Mouse (Mus musculus): ENCODE measurements around the gene Ch25h.

Gene Ch25h

DNA sequence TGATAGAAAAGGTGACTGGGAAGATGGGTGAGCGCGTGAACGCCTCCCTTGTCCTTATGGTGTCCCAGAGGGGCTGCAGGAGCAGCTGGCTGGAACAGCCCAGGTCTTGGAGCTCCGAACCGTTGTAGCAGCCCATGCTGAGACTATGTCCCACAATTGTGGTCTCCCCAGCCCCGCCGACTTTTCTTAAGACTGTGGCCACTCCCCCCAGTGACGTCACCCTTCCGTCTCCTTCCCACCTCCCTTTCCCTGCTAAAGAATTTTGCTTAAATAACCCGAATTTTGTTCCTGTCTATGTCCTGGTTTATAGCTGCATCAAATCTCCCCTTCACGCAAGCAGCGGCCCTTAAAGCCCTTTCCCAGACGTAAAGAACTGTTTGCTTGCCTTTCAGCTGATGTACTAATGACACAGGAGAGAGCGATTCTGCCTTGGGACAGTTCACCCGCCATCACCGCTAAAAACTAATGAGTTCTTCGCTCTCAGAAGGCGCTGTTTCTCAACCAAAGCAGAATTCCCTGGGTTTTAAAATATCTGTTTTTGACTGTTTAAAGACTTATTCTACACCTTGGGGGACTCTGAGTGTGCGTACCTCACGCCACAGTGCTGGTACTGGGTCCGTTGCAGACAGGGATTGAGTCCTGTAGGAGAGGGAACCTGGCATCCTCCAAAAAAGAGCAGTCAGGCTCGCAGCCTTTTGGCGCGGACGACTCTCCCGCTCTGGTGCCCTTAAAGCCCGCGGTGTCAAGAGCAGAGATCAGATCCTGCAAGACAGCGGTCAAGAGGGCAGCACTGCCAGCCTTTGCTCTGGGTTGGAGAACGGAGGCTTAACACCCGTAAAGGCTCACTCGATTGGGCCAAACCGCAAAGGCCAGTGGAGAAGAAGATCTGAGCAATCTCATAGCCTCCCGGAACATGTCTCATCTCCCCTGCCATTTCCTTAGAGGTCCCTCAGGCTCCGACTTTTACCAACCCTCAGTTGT, at the start of gene Ch25h:
Ch25h (minus strand) TSS at position 174 of the 981 bp plus-strand sequence.
- peak; percentile 74 to 78 for DNase-seq

DNA sequence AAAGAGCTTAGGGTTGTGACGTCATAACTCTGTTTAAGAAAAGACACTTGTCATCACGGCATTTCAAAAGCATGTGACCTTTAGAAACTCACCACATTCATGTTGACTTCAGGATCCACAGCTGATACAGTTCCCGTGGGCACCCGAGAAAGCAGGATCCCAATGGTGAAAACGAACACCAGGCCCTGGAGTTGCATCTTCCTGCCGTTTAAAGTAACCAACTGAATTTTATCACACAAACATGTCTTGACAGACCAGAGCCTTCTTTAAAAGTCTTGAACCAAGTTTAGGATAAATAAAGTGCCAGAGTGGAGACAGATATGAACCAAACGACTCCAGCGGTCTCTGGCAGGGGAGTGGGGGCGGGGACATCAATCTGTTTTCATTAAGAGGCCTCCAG, 49.7 kb upstream of the Ch25h start:
- DNase-seq: no peak

DNA sequence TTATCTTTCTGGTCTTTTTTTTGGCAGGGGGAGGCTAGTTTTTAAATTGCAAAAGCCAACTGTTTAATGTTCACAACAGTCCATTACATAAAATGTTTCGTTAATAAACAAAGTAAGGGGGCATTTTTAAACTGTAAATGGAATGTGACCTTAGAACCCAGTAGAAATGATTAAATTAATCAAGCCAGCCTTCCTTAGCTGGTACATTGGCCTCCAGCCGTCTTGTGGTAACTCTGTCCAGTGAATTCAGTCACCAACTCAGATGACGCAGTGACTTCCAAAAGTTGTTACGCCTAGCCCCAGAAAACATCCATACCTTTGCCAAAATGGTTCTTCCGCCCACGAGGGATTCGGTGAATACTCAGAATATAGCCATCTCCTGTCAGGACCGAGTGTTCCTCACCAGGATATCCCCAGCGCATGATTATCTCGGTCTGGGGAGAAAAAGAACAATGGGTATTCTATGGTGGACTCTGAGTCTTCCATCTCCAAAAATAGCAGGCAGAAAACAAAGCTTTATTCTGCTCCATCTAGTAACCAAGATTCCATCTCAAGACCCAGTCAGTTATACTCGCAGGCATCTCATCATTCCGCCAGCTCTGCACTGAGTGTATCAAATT, 48.3 kb upstream of the Ch25h start:
- DNase-seq: no peak

- no peak for DNase-seq
Observed at GRCm38 (mm10) chr19:34521978-34522377, 47.0 kb upstream of the Ch25h start.

GRCm38 (mm10) chr19:34521361-34521760, 46.4 kb upstream of the Ch25h start:
- no peak for DNase-seq

DNA sequence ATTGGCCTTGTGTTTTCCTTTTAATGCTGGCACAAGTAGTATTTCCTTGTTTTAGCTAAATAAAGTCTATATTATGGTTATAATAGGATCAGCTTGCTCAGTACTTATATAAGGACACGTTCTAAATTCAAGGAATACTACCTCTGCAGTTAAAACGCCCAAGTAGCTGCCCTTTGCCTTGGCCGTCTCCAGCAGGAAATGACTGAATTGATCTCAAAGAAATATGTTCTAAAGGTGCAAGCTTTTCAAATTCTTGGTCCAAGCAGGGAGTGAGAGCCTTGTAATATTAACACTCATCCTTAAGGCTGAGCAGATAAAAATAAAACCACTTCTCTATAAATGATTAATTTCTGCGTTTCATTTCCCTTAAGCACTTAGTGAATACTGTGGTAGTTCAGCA, 45.1 kb upstream of the Ch25h start:
- DNase-seq: no peak

DNA sequence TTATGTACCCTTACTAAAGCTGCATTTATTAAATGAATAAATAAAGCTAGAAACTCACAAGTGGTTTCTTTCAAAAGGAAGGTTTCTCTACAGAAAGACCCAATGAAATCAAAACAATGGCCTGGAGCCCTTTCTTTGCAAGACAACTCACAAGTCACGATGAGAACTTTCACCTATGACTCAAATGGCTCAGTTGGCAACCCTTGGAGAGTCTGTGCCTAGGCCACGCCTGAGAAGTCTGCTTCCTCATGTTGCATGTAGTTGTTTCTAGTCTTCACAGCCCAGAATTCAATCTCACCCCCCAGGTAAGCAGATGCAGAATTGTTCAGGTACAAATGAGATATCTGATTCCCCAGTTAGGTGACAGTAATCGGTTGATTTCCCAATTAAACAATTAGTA, 44.7 kb upstream of the Ch25h start:
- DNase-seq: no peak

- DNase-seq: no peak
Observed at GRCm38 (mm10) chr19:34518786-34519185, 43.8 kb upstream of the Ch25h start.

- peak in 1 of 2 experiments; percentile 22 for DNase-seq
Observed at GRCm38 (mm10) chr19:34517812-34518594, 43.0 kb upstream of the Ch25h start.

GRCm38 (mm10) chr19:34517197-34517596, 42.2 kb upstream of the Ch25h start:
- no peak for DNase-seq

- no peak for DNase-seq
Observed at GRCm38 (mm10) chr19:34516346-34516745, 41.4 kb upstream of the Ch25h start.

GRCm38 (mm10) chr19:34515681-34516080, 40.7 kb upstream of the Ch25h start:
- no peak for DNase-seq

GRCm38 (mm10) chr19:34511528-34511927, 36.6 kb upstream of the Ch25h start:
- peak; percentile 27 to 52 for DNase-seq

- no peak for DNase-seq
Observed at GRCm38 (mm10) chr19:34510717-34511116, 35.8 kb upstream of the Ch25h start.

- DNase-seq: no peak
Observed at GRCm38 (mm10) chr19:34505161-34505721, 30.3 kb upstream of the Ch25h start.

GRCm38 (mm10) chr19:34500763-34501162, 25.8 kb upstream of the Ch25h start:
- DNase-seq: peak; percentile 77 to 83

- no peak for DNase-seq
Observed at GRCm38 (mm10) chr19:34496353-34496752, 21.4 kb upstream of the Ch25h start.

GRCm38 (mm10) chr19:34493859-34494258, 18.9 kb upstream of the Ch25h start:
- DNase-seq: no peak

GRCm38 (mm10) chr19:34483547-34483946, 8.6 kb upstream of the Ch25h start:
- peak; percentile 57 to 69 for DNase-seq

- DNase-seq: peak; percentile 24 to 49
Observed at GRCm38 (mm10) chr19:34474228-34474990, 555 bp downstream of the Ch25h start.

- DNase-seq: no peak
Observed at GRCm38 (mm10) chr19:34471703-34472102, 3.3 kb downstream of the Ch25h start.

- peak; percentile 5 to 11 for DNase-seq
Observed at GRCm38 (mm10) chr19:34468794-34469193, 6.2 kb downstream of the Ch25h start.

All from kidney, postnatal 4 days (tissue).